Mouse (Mus musculus) liver, postnatal 0 days (tissue): ENCODE measurements around the gene Mr1.

Source experiments
- CTCF ChIP-seq: sonication (generic); IDR thresholded peaks from 2 replicates; pipeline ENCODE4 v1.5.1; 2016; ENCODE audit warnings: antibody characterized with exemption, low read depth
- EP300 ChIP-seq: IDR thresholded peaks from 2 replicates; pipeline ENCODE4 v1.6.1; 2016; ENCODE audit warnings: antibody characterized with exemption, low read depth, mild to moderate bottlenecking

GRCm38 (mm10) chr1:155172895-155173643, 26.5 kb upstream of the Mr1 start:
- TF ChIP-seq CTCF (no peak), EP300 (no peak)
